Mouse (Mus musculus) gonadal fat pad, adult 2 months (tissue): ENCODE measurements around the gene Flrt2. TPM values are rescaled to one million over a fixed set of nuclear protein-coding genes. Genes with fewer than 3 reads are reported as not detected.
"Not testable (repeated sequence)": the region's sequence is repeated elsewhere in the genome, so short reads cannot be mapped to it uniquely, and the experiment has no call there.

Experiments used
- DNase-seq: peaks from one replicate; pipeline ENCODE4 v3.0.0-alpha.2; 2012; ENCODE audit warnings: low read depth
- polyA plus RNA-seq: library from polyadenylated mRNA; depleted of rRNA; stranded (reverse); fragments of >200 nt; gene quantifications from 2 replicates; pipeline ENCODE4 v1.2.3, GENCODE M21; 2012; rRNA removed

Flrt2 gene
- polyA plus RNA-seq, result 5.2 and 5.6 TPM in 2 replicates

GRCm38 (mm10) chr12:95691961-95692767 is at the start of gene Flrt2:
Gene Flrt2 (plus strand): TSS chr12:95692226.
- no peak for DNase-seq

- no peak for DNase-seq
These were observed 49.8 kb upstream of the Flrt2 start for GRCm38 (mm10) chr12:95642226-95642625.

GRCm38 (mm10) chr12:95647179-95647578 is 44.8 kb upstream of the Flrt2 start:
- DNase-seq, result not testable (repeated sequence)

GRCm38 (mm10) chr12:95652172-95653156 is 39.6 kb upstream of the Flrt2 start:
- DNase-seq, result no peak

- no peak for DNase-seq
These were observed 35.4 kb upstream of the Flrt2 start for GRCm38 (mm10) chr12:95656594-95656993.

- no peak for DNase-seq
These were observed 24.7 kb upstream of the Flrt2 start for GRCm38 (mm10) chr12:95667296-95667695.

GRCm38 (mm10) chr12:95675711-95676110 is 16.3 kb upstream of the Flrt2 start:
- no peak for DNase-seq

- no peak for DNase-seq
These were observed 1.2 kb upstream of the Flrt2 start for GRCm38 (mm10) chr12:95690819-95691218.

GRCm38 (mm10) chr12:95692948-95693650 is 1.1 kb downstream of the Flrt2 start:
- DNase-seq, result no peak

GRCm38 (mm10) chr12:95693651-95694471 is 1.8 kb downstream of the Flrt2 start:
- no peak for DNase-seq

- DNase-seq, result no peak
These were observed 2.5 kb downstream of the Flrt2 start for GRCm38 (mm10) chr12:95694507-95694906.

- DNase-seq, result no peak
These were observed 3.2 kb downstream of the Flrt2 start for GRCm38 (mm10) chr12:95694991-95695833.

- no peak for DNase-seq
These were observed 4.0 kb downstream of the Flrt2 start for GRCm38 (mm10) chr12:95695834-95696521.

GRCm38 (mm10) chr12:95696522-95697025 is 4.5 kb downstream of the Flrt2 start:
- DNase-seq, result no peak

- no peak for DNase-seq
These were observed 6.5 kb downstream of the Flrt2 start for GRCm38 (mm10) chr12:95698556-95698955.

- no peak for DNase-seq
These were observed 8.7 kb downstream of the Flrt2 start for GRCm38 (mm10) chr12:95700746-95701145.

GRCm38 (mm10) chr12:95701580-95701979 is 9.6 kb downstream of the Flrt2 start:
- no peak for DNase-seq

- no peak for DNase-seq
These were observed 13.0 kb downstream of the Flrt2 start for GRCm38 (mm10) chr12:95705006-95705405.

GRCm38 (mm10) chr12:95723265-95723664 is 31.2 kb downstream of the Flrt2 start:
- DNase-seq, result no peak
